Mouse (Mus musculus) kidney, adult 2 months (tissue): ENCODE data around the gene Slc6a21. TPM values are rescaled to one million over a fixed set of nuclear protein-coding genes. Genes with fewer than 3 reads are reported as not detected.

Source experiments
- DNase-seq: peaks from one replicate; pipeline ENCODE4 v3.0.0; 2021
- H3K27ac ChIP-seq: fragments of 200-500 bp; 2 replicates; pipeline ENCODE4 v1.5.1; 2012; ENCODE audit warnings: low read depth, low read length, control low read depth, inconsistent platforms; ENCODE audit not compliant: insufficient read depth
- H3K27me3 ChIP-seq: fragments of 200-500 bp; replicated peaks from 2 replicates; pipeline ENCODE4 v1.6.1; 2012; ENCODE audit warnings: mild to moderate bottlenecking, moderate library complexity, low read length, inconsistent platforms; ENCODE audit not compliant: control insufficient read depth, insufficient read depth
- H3K36me3 ChIP-seq: fragments of 200-500 bp; 2 replicates; pipeline ENCODE4 v1.6.1; 2012; ENCODE audit warnings: mild to moderate bottlenecking, moderate library complexity, low read length, inconsistent platforms; ENCODE audit not compliant: control insufficient read depth, insufficient read depth
- H3K4me1 ChIP-seq: fragments of 200-500 bp; 2 replicates; pipeline ENCODE4 v1.6.1; 2011; ENCODE audit warnings: low read length; ENCODE audit not compliant: control insufficient read depth, insufficient read depth
- H3K4me3 ChIP-seq: fragments of 200-500 bp; 2 replicates; pipeline ENCODE4 v1.5.1; 2011; ENCODE audit warnings: mild to moderate bottlenecking, low read depth, low read length, control low read depth; ENCODE audit not compliant: insufficient read depth
- CTCF ChIP-seq: fragments of 200-500 bp; conservative IDR thresholded peaks from 2 replicates; pipeline ENCODE4 v1.5.1; 2011; ENCODE audit warnings: low read depth, mild to moderate bottlenecking, control low read depth, low read length, moderate library complexity, mixed read lengths; ENCODE audit not compliant: insufficient read depth, insufficient read length
- POLR2A ChIP-seq: fragments of 200-500 bp; IDR thresholded peaks from one replicate; pipeline ENCODE4 v1.6.1; 2011; ENCODE audit warnings: low read depth, low read length, control low read depth
- WGBS: fragments of 180-500 bp; shearing (Covaris S2); methylation state at CpG from one replicate; pipeline ENCODE4 v1.1.7; 2018; 5-methylcytosine and 5-hydroxymethylcytosine counted together
- polyA plus RNA-seq: library from polyadenylated mRNA; depleted of rRNA; stranded (reverse); fragments of >200 nt; gene quantifications from 2 replicates; pipeline ENCODE4 v1.2.3, GENCODE M21; 2012

Slc6a21 gene
- polyA plus RNA-seq, 1 experiment = 0.14 TPM

DNA sequence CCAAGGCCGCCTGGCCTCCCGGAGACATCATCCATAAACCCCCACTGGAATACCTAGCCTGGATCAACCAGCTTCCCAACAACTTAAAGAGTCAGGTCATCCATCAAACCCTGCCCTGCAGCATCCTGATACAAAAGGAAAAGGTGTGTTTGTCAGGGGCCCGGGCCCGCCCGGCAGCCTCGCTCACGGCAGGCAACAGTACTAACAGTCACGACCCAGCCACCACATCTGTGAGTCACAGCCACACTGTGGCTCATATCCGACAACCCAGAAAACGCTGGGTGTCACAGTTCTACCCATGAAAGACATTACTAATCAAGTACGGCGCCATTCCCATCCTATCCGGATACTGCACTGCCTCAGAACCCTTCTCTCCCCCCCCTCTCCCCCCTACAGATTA is 9.2 kb downstream of the Slc6a21 start:
- no peaks in the 10 kb centered on the region for H3K27me3 ChIP-seq
- WGBS = 85% methylated on average over 13 of the region's 13 CpGs
- H3K4me1 ChIP-seq = no peaks in the 10 kb centered on the region
- no peak for DNase-seq
- TF ChIP-seq POLR2A (no peak), CTCF (no peak)
- no peaks in the 10 kb centered on the region for H3K36me3 ChIP-seq
- H3K27ac ChIP-seq = no peak overlapping the region
- no peak overlapping the region for H3K4me3 ChIP-seq

DNA sequence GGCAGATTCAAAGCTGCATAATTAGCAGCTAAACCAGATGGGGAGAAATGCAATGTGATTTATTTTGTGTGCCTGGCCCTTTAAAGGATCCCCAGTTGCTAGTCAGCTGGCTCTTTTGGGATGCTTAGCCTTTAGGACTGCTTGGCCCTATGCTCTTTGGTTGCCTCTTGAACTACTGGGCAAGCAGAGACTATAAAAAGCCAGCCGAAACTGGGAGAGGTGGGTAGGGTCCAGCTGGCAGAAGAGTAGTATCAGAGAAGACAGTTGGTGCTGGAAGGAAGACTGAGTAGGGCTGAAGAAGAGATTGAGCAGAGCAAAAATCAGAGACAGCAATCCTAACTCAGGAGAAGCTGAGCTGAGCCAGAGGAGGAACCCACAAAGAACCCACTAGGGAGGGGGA is 19.3 kb downstream of the Slc6a21 start:
- Histone ChIP-seq H3K4me3 (no peak overlapping the region), H3K27me3 (no peaks in the 10 kb centered on the region), H3K36me3 (no peaks in the 10 kb centered on the region), H3K4me1 (no peaks in the 10 kb centered on the region), H3K27ac (no peak overlapping the region)
- 76% methylated on average over 1 of the region's 1 CpGs for WGBS
- no peak for DNase-seq
- TF ChIP-seq CTCF = no peak
- TF ChIP-seq POLR2A = no peak

DNA sequence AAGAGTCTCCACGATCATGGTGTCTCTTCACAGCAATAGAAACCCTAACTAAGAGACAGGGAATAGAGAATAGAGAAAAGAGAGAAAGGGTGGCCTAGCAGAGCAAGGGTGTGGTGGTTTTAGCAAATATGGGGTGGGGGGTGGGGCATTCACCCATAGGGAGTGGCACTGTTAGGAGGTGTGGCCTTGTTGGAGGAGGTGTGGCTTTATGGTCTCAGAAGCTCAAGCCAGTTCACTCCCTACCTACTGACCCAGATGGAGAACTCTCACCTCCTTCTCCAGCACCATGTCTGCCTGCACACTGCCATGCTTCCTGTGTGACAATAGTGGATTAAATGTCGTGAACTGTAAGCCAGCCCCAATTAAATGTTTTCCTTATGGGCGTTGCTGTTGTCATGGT is 20.2 kb downstream of the Slc6a21 start:
- H3K27ac ChIP-seq = no peak overlapping the region
- no peak for DNase-seq
- WGBS = 56% methylated on average over 3 of the region's 3 CpGs
- no peak overlapping the region for H3K4me3 ChIP-seq
- TF ChIP-seq CTCF (no peak), POLR2A (no peak)
- no peaks in the 10 kb centered on the region for H3K36me3 ChIP-seq
- no peaks in the 10 kb centered on the region for H3K4me1 ChIP-seq
- no peaks in the 10 kb centered on the region for H3K27me3 ChIP-seq

DNA sequence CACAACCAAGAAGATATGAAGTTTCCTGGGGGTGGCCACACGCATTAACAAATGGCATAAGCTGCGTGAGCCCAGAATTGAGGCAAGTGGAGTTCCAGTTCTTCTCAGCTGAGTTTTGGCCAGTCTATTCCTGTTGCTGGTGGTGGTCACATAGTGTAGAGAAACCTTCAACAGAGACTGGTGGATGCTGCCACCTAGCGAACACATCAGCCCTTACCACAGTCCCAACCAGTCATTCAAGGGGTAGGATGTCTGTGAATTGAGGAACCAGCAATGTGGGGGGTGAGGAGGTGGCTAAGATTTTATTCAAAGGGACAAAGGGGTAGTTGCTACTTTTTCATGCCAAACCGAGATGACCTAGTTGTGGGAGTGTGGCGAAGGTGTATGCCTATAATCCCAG is 22.4 kb downstream of the Slc6a21 start:
- Histone ChIP-seq H3K36me3 (no peaks in the 10 kb centered on the region), H3K27ac (no peak overlapping the region), H3K4me3 (no peak overlapping the region), H3K4me1 (no peaks in the 10 kb centered on the region), H3K27me3 (no peaks in the 10 kb centered on the region)
- no peak for TF ChIP-seq POLR2A
- peak; percentile 92 for TF ChIP-seq CTCF
- DNase-seq = peak; percentile 49
- 6% methylated on average over 5 of the region's 5 CpGs for WGBS

DNA sequence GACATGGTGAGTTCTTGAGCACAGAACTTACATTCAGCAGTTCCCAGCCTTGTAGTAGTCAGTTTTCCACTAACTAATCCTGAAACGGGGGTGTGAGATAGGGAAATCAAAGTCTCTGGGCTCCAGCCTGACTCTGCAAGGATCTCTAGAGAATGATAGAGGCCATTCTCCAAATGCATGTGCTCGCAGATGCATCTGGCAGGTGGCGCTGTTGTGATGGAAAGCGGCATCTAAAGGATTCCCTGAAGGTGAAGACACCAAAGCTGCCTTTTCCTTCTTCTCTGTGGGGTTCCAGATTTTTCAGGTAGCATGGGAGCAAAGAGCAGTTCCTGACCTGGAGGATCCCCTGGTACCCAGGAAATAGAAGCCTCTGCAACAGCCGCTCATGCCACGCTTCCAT is 23.0 kb downstream of the Slc6a21 start:
- no peaks in the 10 kb centered on the region for H3K36me3 ChIP-seq
- TF ChIP-seq CTCF (peak; percentile 79), POLR2A (no peak)
- H3K27me3 ChIP-seq = no peaks in the 10 kb centered on the region
- WGBS = 16% methylated on average over 6 of the region's 6 CpGs
- no peaks in the 10 kb centered on the region for H3K4me1 ChIP-seq
- no peak overlapping the region for H3K4me3 ChIP-seq
- no peak overlapping the region for H3K27ac ChIP-seq
- peak; percentile 74 for DNase-seq

DNA sequence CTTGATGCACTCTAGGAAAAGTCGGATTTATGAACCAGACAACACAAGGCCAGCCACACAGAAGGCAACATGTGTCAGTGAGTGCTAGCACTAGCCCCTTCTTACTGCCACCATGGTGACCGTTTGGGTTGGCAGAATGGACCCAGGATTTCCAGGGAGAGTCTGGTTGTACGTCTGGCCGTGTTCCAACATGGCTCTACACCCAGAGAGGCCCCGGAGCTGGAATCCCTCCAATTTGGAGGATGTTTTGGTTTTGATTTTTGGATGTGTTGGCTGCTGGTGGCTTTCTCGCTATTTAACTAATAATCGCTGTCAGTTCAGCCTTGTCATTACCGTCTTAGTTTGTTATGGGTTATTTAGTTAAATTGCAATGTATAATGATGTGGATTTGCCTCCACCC is 25.3 kb downstream of the Slc6a21 start:
- WGBS = 75% methylated on average over 8 of the region's 8 CpGs
- no peaks in the 10 kb centered on the region for H3K27me3 ChIP-seq
- TF ChIP-seq CTCF (no peak), POLR2A (no peak)
- H3K4me1 ChIP-seq = no peaks in the 10 kb centered on the region
- no peaks in the 10 kb centered on the region for H3K36me3 ChIP-seq
- no peak overlapping the region for H3K27ac ChIP-seq
- no peak overlapping the region for H3K4me3 ChIP-seq
- no peak for DNase-seq

DNA sequence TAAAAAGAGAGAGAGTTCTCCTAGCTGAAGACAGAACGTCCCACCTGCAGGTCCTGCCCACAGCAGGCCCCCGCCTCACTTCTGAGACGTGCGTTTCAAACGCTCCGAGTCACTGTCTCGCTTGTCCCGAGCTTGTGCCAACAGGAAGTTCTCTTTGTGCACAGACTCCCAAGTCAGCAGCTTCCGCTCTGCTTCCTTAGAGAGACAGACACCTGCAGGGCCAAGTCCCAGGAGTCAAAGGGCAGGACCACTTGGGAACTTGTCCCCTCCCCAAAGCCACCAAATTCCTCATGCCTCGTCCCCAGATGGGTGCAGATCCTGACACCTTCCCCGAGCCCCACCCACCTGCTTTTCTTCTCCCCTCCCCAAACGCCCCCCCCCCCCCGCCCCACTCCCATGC is 27.6 kb downstream of the Slc6a21 start:
- H3K27ac ChIP-seq = no peak overlapping the region
- H3K4me3 ChIP-seq = no peak overlapping the region
- no peak for DNase-seq
- no peaks in the 10 kb centered on the region for H3K36me3 ChIP-seq
- H3K4me1 ChIP-seq = no peaks in the 10 kb centered on the region
- H3K27me3 ChIP-seq = no peaks in the 10 kb centered on the region
- no peak for TF ChIP-seq POLR2A
- TF ChIP-seq CTCF = no peak
- 44% methylated on average over 12 of the region's 13 CpGs for WGBS

DNA sequence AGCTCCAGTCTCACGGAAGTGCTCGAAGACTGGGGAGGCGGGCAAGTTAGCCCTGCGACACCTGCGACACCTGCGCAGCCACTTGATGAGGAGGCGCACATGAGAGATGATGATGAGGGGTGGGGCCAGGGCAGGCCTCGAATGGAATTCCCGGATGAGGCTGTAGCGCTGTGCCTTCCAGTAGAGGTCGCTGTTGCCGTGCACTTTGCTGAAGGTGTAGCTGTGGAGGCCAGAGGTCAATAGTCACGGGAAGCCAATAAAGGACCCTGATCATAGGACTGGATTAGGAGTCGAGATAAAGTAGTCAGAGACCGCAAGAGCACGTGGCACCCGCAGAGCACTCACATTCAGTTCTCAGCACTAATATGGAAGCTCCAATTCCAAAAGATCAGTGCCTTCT is 28.0 kb downstream of the Slc6a21 start:
- WGBS = 24% methylated on average over 17 of the region's 17 CpGs
- peak; percentile 93 for TF ChIP-seq CTCF
- TF ChIP-seq POLR2A = no peak
- H3K36me3 ChIP-seq = no peaks in the 10 kb centered on the region
- peak; percentile 70 for DNase-seq
- no peak overlapping the region for H3K27ac ChIP-seq
- H3K4me1 ChIP-seq = no peaks in the 10 kb centered on the region
- no peaks in the 10 kb centered on the region for H3K27me3 ChIP-seq
- no peak overlapping the region for H3K4me3 ChIP-seq
